Mouse (Mus musculus) T-cell, adult 66 days (primary cell): ENCODE measurements around the gene Iltifb. TPM values are rescaled to one million over a fixed set of nuclear protein-coding genes. Genes with fewer than 3 reads are reported as not detected.

Source experiments
- total RNA-seq, 2 experiments: library from RNA; stranded (reverse); gene quantifications; 3 replicates in 1 of 2; 4 replicates in 1 of 2; pipeline ENCODE4 v1.2.4; 2023

The Iltifb gene
- not detected for total RNA-seq

DNA sequence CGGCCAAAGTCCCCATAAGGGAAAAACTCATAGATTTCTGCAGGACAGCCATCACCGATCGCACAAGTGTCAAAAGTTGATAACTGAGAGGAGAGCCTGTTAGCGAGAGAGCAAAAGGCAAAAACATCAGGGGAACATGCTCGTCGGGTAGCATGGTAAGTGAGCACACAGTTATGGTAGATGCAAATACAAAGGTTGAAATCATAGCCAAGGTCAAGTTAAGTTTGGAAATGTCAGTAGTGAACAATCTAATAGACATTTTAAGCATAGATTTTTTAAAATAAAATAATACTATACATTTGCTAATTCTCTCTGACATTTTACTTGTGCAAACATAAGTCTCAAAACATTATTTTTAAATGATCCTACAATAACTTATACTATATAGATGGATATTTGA is at the start of gene Iltifb:
Gene Iltifb (minus strand): TSS at position 101 of the 400 bp plus-strand sequence.

GRCm38 (mm10) chr10:118343155-118343554 is 48.3 kb upstream of the Iltifb start, which contains the start of gene Gm9046:
Gene Gm9046, minus strand, starts transcription at chr10:118343255.

GRCm38 (mm10) chr10:118337731-118338130 is 42.9 kb upstream of the Iltifb start, which contains the start of gene Gm9045:
Gene Gm9045, minus strand, starts transcription at chr10:118337831.

GRCm38 (mm10) chr10:118332308-118332707 is 37.5 kb upstream of the Iltifb start, which contains the start of gene Gm9044:
Gene Gm9044, minus strand, starts transcription at chr10:118332408.

GRCm38 (mm10) chr10:118326869-118327268 is 32.0 kb upstream of the Iltifb start, which contains the start of gene Gm9040:
Gene Gm9040, minus strand, starts transcription at chr10:118326969.

GRCm38 (mm10) chr10:118258388-118258787 is 36.5 kb downstream of the Iltifb start, which contains the start of gene Gm32802:
Gene Gm32802, plus strand, starts transcription at chr10:118258688.

GRCm38 (mm10) chr10:118240680-118241079 is 54.2 kb downstream of the Iltifb start, which contains the start of gene Gm32717:
Gene Gm32717, minus strand, starts transcription at chr10:118240780.

Other genes starting within 250 kb of the Iltifb start
- 1 to 10 TPM; 7.3 to 8.2 TPM for gene Mdm1, start 153.2 kb downstream of the Iltifb start, total RNA-seq
- not detected for gene Il22, start 90.1 kb downstream of the Iltifb start, total RNA-seq
- gene Gm32717, start 54.3 kb downstream of the Iltifb start, total RNA-seq: under 1 TPM; 0.50 to 0.55 TPM
- under 1 TPM; 0.50 to 0.55 TPM for gene Gm32802, start 36.4 kb downstream of the Iltifb start, total RNA-seq
- not detected for gene Gm9040, start 31.9 kb upstream of the Iltifb start, total RNA-seq
- gene Gm9044, start 37.4 kb upstream of the Iltifb start, total RNA-seq: not detected
- gene Gm9045, start 42.8 kb upstream of the Iltifb start, total RNA-seq: not detected
- not detected for gene Gm9046, start 48.2 kb upstream of the Iltifb start, total RNA-seq
- not detected for gene Gm9048, start 53.6 kb upstream of the Iltifb start, total RNA-seq
- not detected for gene Gm9049, start 59.1 kb upstream of the Iltifb start, total RNA-seq
- 10 to 100 TPM; 16.3 to 17.1 TPM for gene Ifng, start 146.0 kb upstream of the Iltifb start, total RNA-seq